Mouse (Mus musculus) MEL (cell line): Measurements from ENCODE around the gene Pdgfc. TPM values are rescaled to one million over a fixed set of nuclear protein-coding genes. Genes with fewer than 3 reads are reported as not detected.

Source experiments
- DNase-seq: peaks from one replicate; pipeline ENCODE4 v3.0.0; 2011; ENCODE audit warnings: low read depth, low spot score
- H3K27ac ChIP-seq: 2 replicates; pipeline ENCODE4 v1.5.1; 2012; ENCODE audit warnings: low read depth, mild to moderate bottlenecking, control low read depth, low read length, moderate library complexity; ENCODE audit not compliant: control insufficient read depth
- H3K27me3 ChIP-seq, 2 experiments: fragments of 150-350 bp in 1 of 2; sonication (generic) in 1 of 2; 2 replicates each; pipeline ENCODE4 v1.6.1; 2012; ENCODE audit warnings: low read length in 2 of 2, mild to moderate bottlenecking in 2 of 2, improper control_type of control experiment in 1 of 2, moderate library complexity in 1 of 2; ENCODE audit not compliant: insufficient read depth in 2 of 2, control insufficient read depth in 1 of 2
- H3K36me3 ChIP-seq, 2 experiments: 2 replicates each; pipeline ENCODE4 v1.6.1; 2012 to 2014; ENCODE audit warnings: low read length in 2 of 2, improper control_type of control experiment in 1 of 2, inconsistent platforms in 1 of 2, mild to moderate bottlenecking in 1 of 2; ENCODE audit not compliant: insufficient read depth in 2 of 2, control insufficient read depth in 1 of 2
- H3K4me1 ChIP-seq, 2 experiments: fragments of 150-350 bp in 1 of 2; sonication (generic) in 1 of 2; 2 replicates each; pipeline ENCODE4 v1.6.1; 2012; ENCODE audit warnings: low read length in 2 of 2, improper control_type of control experiment in 1 of 2, mild to moderate bottlenecking in 1 of 2; ENCODE audit not compliant: insufficient read depth in 2 of 2, control insufficient read depth in 1 of 2
- H3K4me3 ChIP-seq, 2 experiments: fragments of 150-350 bp in 1 of 2; sonication (generic) in 1 of 2; 2 replicates each; pipeline ENCODE4 v1.5.1; 2012; ENCODE audit warnings: low read depth in 2 of 2, low read length in 2 of 2, mild to moderate bottlenecking in 2 of 2, moderate library complexity in 2 of 2, control low read depth in 1 of 2, improper control_type of control experiment in 1 of 2; ENCODE audit not compliant: control insufficient read depth in 1 of 2, insufficient read depth in 1 of 2
- H3K79me2 ChIP-seq: 2 replicates; pipeline ENCODE4 v1.6.1; 2012; ENCODE audit warnings: mild to moderate bottlenecking, low read length, moderate library complexity; ENCODE audit not compliant: control insufficient read depth, poor library complexity, insufficient read depth
- H3K9ac ChIP-seq: 2 replicates; pipeline ENCODE4 v1.6.1; 2012; ENCODE audit warnings: low read depth, mild to moderate bottlenecking, control low read depth, low read length, moderate library complexity; ENCODE audit not compliant: control insufficient read depth, poor library complexity, severe bottlenecking
- H3K9me3 ChIP-seq: fragments of 150-350 bp; sonication (generic); replicated peaks from 2 replicates; pipeline ENCODE4 v1.6.1; 2012; ENCODE audit warnings: mild to moderate bottlenecking, low read length, improper control_type of control experiment, moderate library complexity; ENCODE audit not compliant: insufficient read depth
- CHD2 ChIP-seq: IDR thresholded peaks from 2 replicates; pipeline ENCODE4 v1.6.1; 2011; ENCODE audit warnings: low read length, improper control_type of control experiment
- CTCF ChIP-seq, 3 experiments: IDR thresholded peaks in 2 of 3; conservative IDR thresholded peaks in 1 of 3; 2 replicates each; pipeline ENCODE4 v1.5.1; 2011 to 2012; ENCODE audit warnings: low read length in 3 of 3, low read depth in 2 of 3, mild to moderate bottlenecking in 2 of 3, improper control_type of control experiment in 1 of 3, inconsistent platforms in 1 of 3, mixed read lengths in 1 of 3, moderate library complexity in 1 of 3; ENCODE audit not compliant: control insufficient read depth in 1 of 3, insufficient read depth in 1 of 3, poor library complexity in 1 of 3, severe bottlenecking in 1 of 3
- ETS1 ChIP-seq: IDR thresholded peaks from 2 replicates; pipeline ENCODE4 v1.6.1; 2012; ENCODE audit warnings: low read depth, mild to moderate bottlenecking, inconsistent platforms, low read length, improper control_type of control experiment, moderate library complexity
- JUND ChIP-seq: IDR thresholded peaks from 2 replicates; pipeline ENCODE4 v1.6.1; 2011; ENCODE audit warnings: low read depth, mild to moderate bottlenecking, improper control_type of control experiment, low read length
- KAT2A ChIP-seq: conservative IDR thresholded peaks from 2 replicates; pipeline ENCODE4 v1.6.1; 2012; ENCODE audit warnings: low read depth, low read length, improper control_type of control experiment, inconsistent platforms
- MAX ChIP-seq: IDR thresholded peaks from 2 replicates; pipeline ENCODE4 v1.6.1; 2011; ENCODE audit warnings: low read length, improper control_type of control experiment
- MAZ ChIP-seq: IDR thresholded peaks from 2 replicates; pipeline ENCODE4 v1.6.1; 2012; ENCODE audit warnings: low read depth, mild to moderate bottlenecking, inconsistent platforms, low read length, improper control_type of control experiment
- NELFE ChIP-seq: IDR thresholded peaks from 2 replicates; pipeline ENCODE4 v1.6.1; 2011; ENCODE audit warnings: low read depth, low read length, improper control_type of control experiment
- RCOR1 ChIP-seq: IDR thresholded peaks from 2 replicates; pipeline ENCODE4 v1.6.1; 2012; ENCODE audit warnings: low read depth, mild to moderate bottlenecking, inconsistent platforms, low read length, improper control_type of control experiment
- TBP ChIP-seq: IDR thresholded peaks from 2 replicates; pipeline ENCODE4 v1.8.0; 2011; ENCODE audit warnings: low read depth, low read length, improper control_type of control experiment
- UBTF ChIP-seq: IDR thresholded peaks from 2 replicates; pipeline ENCODE4 v1.6.1; 2012; ENCODE audit warnings: low read depth, mild to moderate bottlenecking, inconsistent platforms, low read length, improper control_type of control experiment, moderate library complexity, borderline replicate concordance; ENCODE audit not compliant: insufficient read depth
- USF2 ChIP-seq, 2 experiments: IDR thresholded peaks; 2 replicates each; pipeline ENCODE4 v1.6.1; 2011 to 2012; ENCODE audit warnings: improper control_type of control experiment in 2 of 2, low read length in 2 of 2, borderline replicate concordance in 1 of 2, inconsistent platforms in 1 of 2, low read depth in 1 of 2, mild to moderate bottlenecking in 1 of 2; ENCODE audit not compliant: insufficient read depth in 1 of 2
- ZC3H11A ChIP-seq: IDR thresholded peaks from 2 replicates; pipeline ENCODE4 v1.6.1; 2012; ENCODE audit warnings: low read depth, mild to moderate bottlenecking, inconsistent platforms, low read length, improper control_type of control experiment
- polyA plus RNA-seq, 2 experiments: library from polyadenylated mRNA; stranded (reverse) in 1 of 2; unstranded in 1 of 2; fragments of >175 nt in 1 of 2; fragments of >200 nt in 1 of 2; gene quantifications; 2 replicates each; pipeline versions ENCODE4 v1.2.1 to v1.2.4; 2012; ENCODE audit warnings: low replicate concordance in 2 of 2, low read depth in 1 of 2; ENCODE audit not compliant: insufficient read length in 2 of 2, insufficient read depth in 1 of 2, missing spikeins in 1 of 2
- total RNA-seq: library from RNA; depleted of rRNA; stranded (reverse); fragments of 300-350 nt; gene quantifications from 2 replicates; pipeline ENCODE4 v1.2.3, GENCODE M21; 2012

Pdgfc gene
- total and polyA plus RNA-seq, 3 experiments = not detected

DNA sequence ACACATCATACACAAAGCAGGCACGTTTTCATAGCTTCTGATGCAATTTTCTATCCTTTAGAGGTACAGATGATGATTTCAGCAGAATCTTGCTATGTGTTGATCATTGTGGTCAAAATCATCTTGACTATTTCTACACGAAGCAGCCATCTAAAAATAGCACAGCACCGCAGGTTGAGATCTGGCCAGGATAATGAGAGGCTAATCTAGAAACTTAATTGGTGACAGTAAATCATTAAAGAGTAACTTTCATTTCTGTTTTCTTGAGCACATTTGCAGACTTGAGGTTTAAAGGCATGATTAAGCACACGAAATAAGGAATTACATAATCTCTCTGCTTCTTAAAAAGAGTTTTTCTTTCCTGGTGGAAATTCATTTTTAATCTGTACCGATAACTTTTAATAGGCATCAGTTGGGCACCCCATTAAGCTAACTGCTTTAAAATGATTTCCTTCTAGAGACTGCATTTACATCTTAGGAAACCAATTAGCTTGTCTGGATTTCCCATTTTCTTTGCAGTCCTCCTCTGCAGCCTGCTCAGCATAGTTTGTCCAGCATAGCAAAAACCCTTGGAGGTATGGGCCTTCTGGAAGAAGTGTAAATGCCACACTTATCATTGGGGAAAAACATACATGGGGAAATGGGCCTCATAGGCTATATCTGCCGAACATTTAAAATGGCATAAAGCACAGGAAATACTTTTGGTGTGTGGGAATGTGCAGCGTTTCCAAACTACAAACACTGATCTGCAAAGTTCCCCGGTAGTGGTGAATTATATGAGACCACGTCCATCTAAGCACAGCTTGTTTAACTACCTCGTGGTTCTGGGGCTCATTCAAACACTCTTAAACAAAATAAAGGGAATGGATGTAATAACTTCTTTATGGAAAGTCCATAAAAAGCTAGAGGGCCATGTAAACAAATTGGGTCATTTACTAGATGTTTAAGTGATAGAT lies 10.7 kb downstream of the Pdgfc start:
- no peaks in the 10 kb centered on the region for H3K79me2 ChIP-seq
- H3K4me1 ChIP-seq = no peaks in the 10 kb centered on the region
- no peaks in the 10 kb centered on the region for H3K9me3 ChIP-seq
- no peak for TF ChIP-seq MAZ
- TF ChIP-seq RCOR1 = no peak
- no peak for TF ChIP-seq JUND
- no peak for TF ChIP-seq CHD2
- TF ChIP-seq ETS1 = no peak
- TF ChIP-seq ZC3H11A = no peak
- no peak for TF ChIP-seq KAT2A
- no peak for TF ChIP-seq UBTF
- TF ChIP-seq USF2 (IDR thresholded peaks at IDR 0.05; ENCODE audit: borderline replicate concordance in 1 of 2, insufficient read depth in 1 of 2, low read depth in 1 of 2, low read length in 2 of 2) = no peak
- no peak for TF ChIP-seq MAX
- DNase-seq = no peak
- no peak overlapping the region for H3K9ac ChIP-seq
- H3K36me3 ChIP-seq = no peaks in the 10 kb centered on the region
- H3K27me3 ChIP-seq = no peaks in the 10 kb centered on the region
- H3K4me3 ChIP-seq = no peak overlapping the region
- H3K27ac ChIP-seq = no peak overlapping the region

DNA sequence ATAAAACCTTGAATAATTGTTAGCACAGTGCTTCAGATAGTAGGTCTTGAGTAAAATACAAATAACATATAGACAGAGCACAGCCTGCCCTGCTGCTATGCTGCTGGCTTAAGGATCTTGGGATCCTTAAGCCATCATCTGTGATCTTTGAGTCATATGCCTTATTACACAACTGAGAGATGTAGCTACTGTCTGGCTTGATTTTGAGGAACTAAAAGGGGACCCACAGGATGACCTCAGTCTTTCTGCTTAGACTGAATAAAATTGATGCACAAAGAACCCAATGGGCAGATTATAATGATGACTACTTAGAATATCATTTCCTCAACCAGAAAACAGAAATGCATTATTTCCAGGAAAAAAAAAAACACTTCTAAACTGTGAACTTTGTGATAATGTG lies 15.3 kb downstream of the Pdgfc start:
- DNase-seq = no peak
- no peaks in the 10 kb centered on the region for H3K27me3 ChIP-seq
- H3K4me1 ChIP-seq = no peaks in the 10 kb centered on the region
- H3K9ac ChIP-seq = no peak overlapping the region
- no peak overlapping the region for H3K27ac ChIP-seq
- no peaks in the 10 kb centered on the region for H3K9me3 ChIP-seq
- TF ChIP-seq TBP = no peak
- TF ChIP-seq, all 39 proteins: peak for 0
- no peak overlapping the region for H3K4me3 ChIP-seq
- H3K79me2 ChIP-seq = no peaks in the 10 kb centered on the region
- H3K36me3 ChIP-seq = no peaks in the 10 kb centered on the region

- Histone ChIP-seq H3K36me3 (no peaks in the 10 kb centered on the region), H3K27ac (no peak overlapping the region)
- no peak for TF ChIP-seq NELFE
- TF ChIP-seq CTCF (IDR thresholded peaks at IDR 0.05 in 2 of 3, conservative IDR thresholded peaks at IDR 0.05 in 1 of 3; ENCODE audit: control insufficient read depth in 1 of 3, insufficient read depth in 1 of 3, low read depth in 2 of 3, low read length in 3 of 3, poor library complexity in 1 of 3, severe bottlenecking in 1 of 3) = no peak
- no peak for TF ChIP-seq UBTF
- TF ChIP-seq, all 39 proteins: peak for 0
These were observed 16.2 kb downstream of the Pdgfc start for GRCm38 (mm10) chr3:81052422-81052821.

More at GRCm38 (mm10) chr3:81052422-81052821, 16.2 kb downstream of the Pdgfc start:
- H3K79me2 ChIP-seq = no peaks in the 10 kb centered on the region
- no peak overlapping the region for H3K9ac ChIP-seq
- no peaks in the 10 kb centered on the region for H3K27me3 ChIP-seq
- no peaks in the 10 kb centered on the region for H3K4me1 ChIP-seq
- no peak for DNase-seq
- no peaks in the 10 kb centered on the region for H3K9me3 ChIP-seq
- no peak overlapping the region for H3K4me3 ChIP-seq
